Mouse (Mus musculus) limb, embryonic 12.5 days (tissue): Measurements from ENCODE around the gene Cstb. TPM values are rescaled to one million over a fixed set of nuclear protein-coding genes. Genes with fewer than 3 reads are reported as not detected.

Experiments
- ATAC-seq: fragments of 200-750 bp; cut with Nextera tagmentation; 2 replicates; pipeline ENCODE4 v1.8.0; 2017; ENCODE audit warnings: low read depth, moderate TSS enrichment; ENCODE audit not compliant: insufficient number of reproducible peaks, insufficient read depth, low FRiP score, low TSS enrichment
- H3K27ac ChIP-seq: fragments of 300-500 bp; sonication (generic); 2 replicates; pipeline ENCODE4 v1.5.1; 2016; ENCODE audit warnings: mild to moderate bottlenecking, moderate library complexity
- H3K27me3 ChIP-seq: fragments of 300-500 bp; sonication (generic); 2 replicates; pipeline ENCODE4 v1.6.1; 2016; ENCODE audit warnings: mild to moderate bottlenecking, moderate library complexity
- H3K36me3 ChIP-seq: fragments of 300-500 bp; sonication (generic); 2 replicates; pipeline ENCODE4 v1.6.1; 2016; ENCODE audit warnings: mild to moderate bottlenecking, moderate library complexity
- H3K4me1 ChIP-seq: fragments of 300-500 bp; sonication (generic); replicated peaks from 2 replicates; pipeline ENCODE4 v1.6.1; 2016
- H3K4me2 ChIP-seq: fragments of 300-500 bp; sonication (generic); 2 replicates; pipeline ENCODE4 v1.6.1; 2016; ENCODE audit warnings: mild to moderate bottlenecking, moderate library complexity
- H3K4me3 ChIP-seq: fragments of 300-500 bp; sonication (generic); replicated peaks from 2 replicates; pipeline ENCODE4 v1.5.1; 2016; ENCODE audit warnings: mild to moderate bottlenecking
- H3K9ac ChIP-seq: fragments of 300-500 bp; sonication (generic); replicated peaks from 2 replicates; pipeline ENCODE4 v1.6.1; 2016; ENCODE audit warnings: mild to moderate bottlenecking, moderate library complexity
- H3K9me3 ChIP-seq: fragments of 300-500 bp; sonication (generic); 2 replicates; pipeline ENCODE4 v1.6.1; 2016; ENCODE audit warnings: mild to moderate bottlenecking, moderate library complexity
- WGBS: fragments of 180-500 bp; shearing (Covaris S2); methylation state at CpG from one replicate; pipeline ENCODE4 v1.1.7; 2016; 5-methylcytosine and 5-hydroxymethylcytosine counted together
- polyA plus RNA-seq: library from polyadenylated mRNA; unstranded; fragments of >200 nt; fragmentation: Nextera tagmentation; extraction: Ambion mirVana; gene quantifications from 2 replicates; pipeline ENCODE4 v1.2.1, GENCODE M21; 2016

Cstb gene
- polyA plus RNA-seq, 1 experiment from 2014 or later, result 204 TPM

- H3K4me1 ChIP-seq, result no peaks in the 10 kb centered on the region
- 86% methylated on average over 2 of the region's 2 CpGs for WGBS
Observed at GRCm38 (mm10) chr10:78418791-78419190, 6.7 kb upstream of the Cstb start.

GRCm38 (mm10) chr10:78420929-78421328, 4.5 kb upstream of the Cstb start:
- 74% methylated on average over 2 of the region's 2 CpGs for WGBS
- no peak for ATAC-seq

More at GRCm38 (mm10) chr10:78418791-78419190, 6.7 kb upstream of the Cstb start:
- no peaks in the 10 kb centered on the region for H3K9me3 ChIP-seq
- no peak overlapping the region for H3K4me3 ChIP-seq
- H3K27me3 ChIP-seq, result no peaks in the 10 kb centered on the region
- no peak for ATAC-seq
- no peak overlapping the region for H3K27ac ChIP-seq
- no peak overlapping the region for H3K4me2 ChIP-seq
- no peaks in the 10 kb centered on the region for H3K36me3 ChIP-seq
- H3K9ac ChIP-seq, result no peak overlapping the region

GRCm38 (mm10) chr10:78422614-78423013, 2.9 kb upstream of the Cstb start:
- WGBS, result 93% methylated on average over 3 of the region's 3 CpGs

More at GRCm38 (mm10) chr10:78420929-78421328, 4.5 kb upstream of the Cstb start:
- Histone ChIP-seq H3K9ac (no peak overlapping the region), H3K36me3 (no peaks in the 10 kb centered on the region), H3K27me3 (no peaks in the 10 kb centered on the region), H3K9me3 (no peaks in the 10 kb centered on the region), H3K27ac (no peak overlapping the region), H3K4me3 (no peak overlapping the region), H3K4me1 (no peaks in the 10 kb centered on the region), H3K4me2 (no peak overlapping the region)

GRCm38 (mm10) chr10:78426117-78426735, 757 bp downstream of the Cstb start:
- H3K9ac ChIP-seq, result peak overlapping the region; percentile 78
- peaks cover 23% of the 10 kb centered on the region for H3K36me3 ChIP-seq
- peak overlapping the region; percentile 67 for H3K4me2 ChIP-seq
- no peak for ATAC-seq
- H3K4me1 ChIP-seq, result peaks cover 7% of the 10 kb centered on the region
- H3K27me3 ChIP-seq, result no peaks in the 10 kb centered on the region
- H3K9me3 ChIP-seq, result no peaks in the 10 kb centered on the region
- peak overlapping the region; percentile 84 for H3K4me3 ChIP-seq
- H3K27ac ChIP-seq, result peak overlapping the region; percentile 80
- WGBS, result 47% methylated on average over 6 of the region's 6 CpGs

More at GRCm38 (mm10) chr10:78422614-78423013, 2.9 kb upstream of the Cstb start:
- Histone ChIP-seq H3K36me3 (peaks cover 2% of the 10 kb centered on the region; the same call in 1 of the 2 replicates), H3K9me3 (no peaks in the 10 kb centered on the region), H3K4me3 (no peak overlapping the region), H3K27me3 (no peaks in the 10 kb centered on the region), H3K27ac (no peak overlapping the region), H3K4me2 (no peak overlapping the region), H3K4me1 (peaks cover 7% of the 10 kb centered on the region), H3K9ac (no peak overlapping the region)
- no peak for ATAC-seq

- no peak for ATAC-seq
- Histone ChIP-seq H3K4me1 (peaks cover 7% of the 10 kb centered on the region), H3K4me3 (no peak overlapping the region), H3K9ac (no peak overlapping the region), H3K36me3 (peaks cover 23% of the 10 kb centered on the region), H3K9me3 (no peaks in the 10 kb centered on the region), H3K27me3 (0 out of 2 replicates have a peak, but pooled peaks cover 1% of the 10 kb centered on the region), H3K27ac (no peak overlapping the region), H3K4me2 (no peak overlapping the region)
- WGBS, result 90% methylated on average over 11 of the region's 11 CpGs
Observed at GRCm38 (mm10) chr10:78428070-78428469, 2.6 kb downstream of the Cstb start.

- ATAC-seq, result no peak
- no peak overlapping the region for H3K4me2 ChIP-seq
- 0 out of 2 replicates have a peak, but pooled peaks cover 2% of the 10 kb centered on the region for H3K27me3 ChIP-seq
- no peaks in the 10 kb centered on the region for H3K9me3 ChIP-seq
- H3K4me3 ChIP-seq, result no peak overlapping the region
- H3K27ac ChIP-seq, result no peak overlapping the region
- no peak overlapping the region for H3K9ac ChIP-seq
- H3K4me1 ChIP-seq, result peaks cover 7% of the 10 kb centered on the region
- H3K36me3 ChIP-seq, result peaks cover 23% of the 10 kb centered on the region
- 86% methylated on average over 5 of the region's 5 CpGs for WGBS
Observed at GRCm38 (mm10) chr10:78429180-78429579, 3.7 kb downstream of the Cstb start.

- Histone ChIP-seq H3K27ac (no peak overlapping the region), H3K4me3 (no peak overlapping the region), H3K9me3 (no peaks in the 10 kb centered on the region), H3K4me2 (no peak overlapping the region), H3K36me3 (peaks cover 23% of the 10 kb centered on the region), H3K27me3 (0 out of 2 replicates have a peak, but pooled peaks cover 2% of the 10 kb centered on the region), H3K9ac (no peak overlapping the region), H3K4me1 (peaks cover 7% of the 10 kb centered on the region)
- ATAC-seq, result no peak
- WGBS, result 93% methylated on average over 2 of the region's 2 CpGs
Observed at GRCm38 (mm10) chr10:78429776-78430175, 4.3 kb downstream of the Cstb start.

GRCm38 (mm10) chr10:78432853-78433252, 7.4 kb downstream of the Cstb start:
- Histone ChIP-seq H3K9ac (no peak overlapping the region), H3K36me3 (peaks cover 19% of the 10 kb centered on the region), H3K4me2 (no peak overlapping the region), H3K9me3 (no peaks in the 10 kb centered on the region), H3K4me3 (no peak overlapping the region), H3K4me1 (no peaks in the 10 kb centered on the region), H3K27ac (no peak overlapping the region), H3K27me3 (0 out of 2 replicates have a peak, but pooled peaks cover 2% of the 10 kb centered on the region)
- ATAC-seq, result no peak
- 68% methylated on average over 3 of the region's 3 CpGs for WGBS

GRCm38 (mm10) chr10:78438094-78438493, 12.6 kb downstream of the Cstb start:
- WGBS, result 12% methylated on average over 5 of the region's 5 CpGs
- Histone ChIP-seq H3K9ac (no peak overlapping the region), H3K4me1 (no peaks in the 10 kb centered on the region), H3K27ac (no peak overlapping the region), H3K9me3 (no peaks in the 10 kb centered on the region), H3K4me2 (no peak overlapping the region), H3K36me3 (peaks cover 28% of the 10 kb centered on the region), H3K27me3 (0 out of 2 replicates have a peak, but pooled peaks cover under 1% of the 10 kb centered on the region), H3K4me3 (no peak overlapping the region)
- ATAC-seq, result no peak

- no peak for ATAC-seq
- no peaks in the 10 kb centered on the region for H3K9me3 ChIP-seq
- no peaks in the 10 kb centered on the region for H3K4me1 ChIP-seq
- H3K9ac ChIP-seq, result no peak overlapping the region
- H3K4me3 ChIP-seq, result no peak overlapping the region
- WGBS, result 58% methylated on average over 5 of the region's 5 CpGs
- peaks cover 40% of the 10 kb centered on the region for H3K36me3 ChIP-seq
- H3K27ac ChIP-seq, result no peak overlapping the region
- H3K4me2 ChIP-seq, result no peak overlapping the region
- H3K27me3 ChIP-seq, result no peaks in the 10 kb centered on the region
Observed at GRCm38 (mm10) chr10:78439550-78439949, 14.1 kb downstream of the Cstb start.

GRCm38 (mm10) chr10:78439990-78440389, 14.5 kb downstream of the Cstb start:
- 91% methylated on average over 7 of the region's 7 CpGs for WGBS
- H3K4me1 ChIP-seq, result no peaks in the 10 kb centered on the region
- no peak for ATAC-seq
- no peaks in the 10 kb centered on the region for H3K9me3 ChIP-seq
- peaks cover 44% of the 10 kb centered on the region for H3K36me3 ChIP-seq
- no peak overlapping the region for H3K9ac ChIP-seq
- no peak overlapping the region for H3K27ac ChIP-seq
- H3K27me3 ChIP-seq, result no peaks in the 10 kb centered on the region
- no peak overlapping the region for H3K4me2 ChIP-seq
- no peak overlapping the region for H3K4me3 ChIP-seq

- 0 out of 2 replicates have a peak, but pooled peaks have one; percentile 28 for ATAC-seq
- 0 out of 2 replicates have a peak overlapping the region, but pooled peaks have one; percentile 8 for H3K9ac ChIP-seq
- peaks cover 45% of the 10 kb centered on the region for H3K36me3 ChIP-seq
- H3K27ac ChIP-seq, result no peak overlapping the region
- H3K4me2 ChIP-seq, result no peak overlapping the region
- H3K4me1 ChIP-seq, result no peaks in the 10 kb centered on the region
- no peaks in the 10 kb centered on the region for H3K9me3 ChIP-seq
- WGBS, result 65% methylated on average over 9 of the region's 9 CpGs
- H3K27me3 ChIP-seq, result no peaks in the 10 kb centered on the region
- H3K4me3 ChIP-seq, result no peak overlapping the region
Observed at GRCm38 (mm10) chr10:78440812-78441211, 15.3 kb downstream of the Cstb start.
